Mouse (Mus musculus) retina, postnatal 1 day (tissue): ENCODE data around the gene Shld2.

Source experiments
- DNase-seq: peaks from one replicate; pipeline ENCODE4 v3.0.0-alpha.2; 2012

Gene Shld2

DNA sequence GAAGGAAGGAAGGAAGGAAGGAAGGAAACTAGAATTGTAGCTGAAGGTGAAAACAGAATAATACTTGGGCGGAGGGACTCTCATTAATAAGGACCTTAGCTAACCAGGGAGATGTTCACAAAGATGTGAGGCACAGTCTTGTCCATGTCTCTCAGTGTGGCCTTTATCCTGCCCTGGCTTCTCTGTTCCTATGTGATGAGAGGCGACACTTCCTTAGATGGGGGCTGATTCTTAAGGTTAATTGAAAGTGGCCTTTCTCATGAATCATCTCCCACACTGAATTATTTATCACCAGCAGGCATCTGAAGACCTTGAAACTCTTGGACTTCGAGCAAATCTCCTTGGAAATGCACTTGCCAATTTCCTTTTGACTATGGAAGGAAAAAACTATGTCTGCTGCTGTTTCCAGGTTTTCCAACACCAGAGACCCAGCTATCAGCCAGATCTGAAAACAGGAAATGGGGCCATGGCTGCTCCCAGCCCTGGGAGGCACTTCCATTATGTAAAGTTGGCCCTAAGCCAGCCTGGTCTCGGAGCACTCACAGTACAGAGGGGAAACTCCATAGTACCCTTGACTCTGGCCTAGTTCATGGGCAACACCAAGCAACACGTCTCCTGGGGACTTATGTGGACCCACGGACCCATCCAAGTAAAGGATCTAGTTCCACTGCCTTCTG, 94.7 kb downstream of the Shld2 start:
- DNase-seq: peak; percentile 67

DNA sequence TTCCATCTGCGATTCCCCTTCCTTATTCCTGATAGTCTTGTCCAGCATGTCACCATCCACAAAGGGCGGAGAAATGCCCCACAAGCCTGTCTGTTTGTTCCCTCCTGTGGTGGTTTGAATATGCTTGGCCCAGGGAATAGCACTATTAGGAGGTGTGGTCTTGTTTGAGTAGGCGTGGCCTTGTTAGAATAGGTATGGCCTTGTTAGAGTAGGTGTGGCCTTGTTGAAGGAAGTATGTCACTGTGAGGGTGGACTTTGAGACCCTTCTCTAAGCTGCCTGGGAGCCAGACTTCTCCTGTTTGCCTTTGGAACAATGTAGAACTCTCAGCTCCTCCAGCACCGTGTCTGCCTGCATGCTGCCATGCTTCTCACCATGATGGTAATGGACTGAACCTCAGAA, 100.4 kb downstream of the Shld2 start:
- DNase-seq: no peak

DNA sequence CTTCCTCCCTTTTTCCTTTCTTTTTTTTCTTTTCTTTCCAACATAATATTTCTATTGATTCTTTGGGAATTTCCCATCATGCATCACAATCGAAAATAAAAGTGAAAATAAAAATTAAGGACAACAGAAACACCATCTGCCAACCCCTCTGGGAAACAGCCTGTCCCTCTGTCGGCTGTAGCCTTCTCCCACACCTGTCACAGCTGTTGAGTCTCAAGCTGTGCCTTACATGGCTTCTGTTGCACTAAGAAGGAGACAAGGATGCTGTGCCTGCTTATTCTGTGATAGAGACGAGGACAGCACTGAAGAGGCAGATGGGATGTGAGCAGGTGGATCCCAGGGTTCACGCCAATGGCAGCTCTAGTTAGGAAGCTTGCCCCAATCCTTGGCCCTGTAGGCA, 101.2 kb downstream of the Shld2 start:
- DNase-seq: no peak

- peak; percentile 43 for DNase-seq
Observed at GRCm38 (mm10) chr14:34208651-34209050, 101.6 kb downstream of the Shld2 start.

GRCm38 (mm10) chr14:34207996-34208395, 102.3 kb downstream of the Shld2 start:
- DNase-seq: no peak

GRCm38 (mm10) chr14:34201231-34202035, 108.9 kb downstream of the Shld2 start, which contains the start of gene Gprin2:
Gprin2 (minus strand) TSS chr14:34201653.
- DNase-seq: peak; percentile 57

GRCm38 (mm10) chr14:34200738-34201230, 109.5 kb downstream of the Shld2 start:
- DNase-seq: peak; percentile 72

DNA sequence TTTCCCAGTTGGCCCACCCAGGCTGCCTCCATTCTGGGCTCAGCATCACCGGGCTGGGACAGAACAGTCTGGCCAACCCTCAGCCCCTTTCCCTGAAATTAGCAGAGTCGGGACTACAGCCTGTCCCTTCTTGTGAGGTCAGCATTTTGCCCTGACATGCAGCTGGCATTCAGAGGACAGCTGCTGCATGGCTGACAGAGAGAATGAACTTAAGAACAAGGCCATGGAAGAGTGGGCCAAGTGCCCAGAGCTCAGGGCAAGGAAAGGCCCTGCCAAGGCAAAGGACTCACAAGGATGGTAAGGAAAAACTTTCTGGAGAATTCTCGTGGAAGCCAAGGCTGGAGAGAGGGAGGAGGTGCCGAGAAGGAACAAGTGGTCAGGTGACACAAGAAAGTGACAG, 113.6 kb downstream of the Shld2 start:
- DNase-seq: no peak

DNA sequence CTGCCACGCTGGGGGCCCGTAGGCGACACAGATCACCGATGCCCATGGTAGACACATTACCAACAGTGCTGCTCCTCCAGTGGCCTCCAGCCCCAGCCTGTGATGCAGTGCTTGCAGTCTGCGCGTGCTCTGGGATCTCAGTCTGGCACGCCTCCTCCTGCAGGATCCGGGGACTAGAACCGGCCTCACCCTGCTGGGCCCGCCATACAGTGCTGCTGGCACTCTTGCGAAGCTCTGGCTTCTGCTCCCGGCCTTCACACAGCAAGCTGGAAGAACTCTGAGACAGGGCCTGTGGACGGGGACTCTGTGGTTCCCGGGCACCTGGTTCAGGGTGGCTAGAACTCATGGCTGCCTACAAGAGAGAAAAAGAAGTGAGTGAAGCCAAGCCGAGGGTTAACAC, 114.8 kb downstream of the Shld2 start:
- DNase-seq: no peak

DNA sequence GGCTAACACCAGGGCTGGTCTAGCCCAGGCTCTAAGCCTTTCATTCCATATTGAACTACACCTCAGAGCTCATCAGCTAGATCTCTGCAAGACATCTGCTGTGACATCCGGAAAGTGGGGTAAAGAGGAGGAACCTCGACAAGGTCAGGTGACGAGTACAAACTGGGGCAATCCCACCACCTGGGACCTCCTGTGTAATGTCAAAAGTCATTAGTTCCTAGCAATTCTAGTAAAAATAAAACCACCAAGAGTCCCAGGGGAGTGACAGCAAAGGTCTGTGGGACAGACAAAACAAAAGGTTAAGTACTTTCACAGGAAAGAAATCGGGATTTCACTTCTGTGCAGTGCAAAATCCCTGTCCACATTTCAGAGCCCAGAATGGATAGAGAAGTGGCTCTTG, 116.4 kb downstream of the Shld2 start:
- DNase-seq: no peak

GRCm38 (mm10) chr14:34190361-34190760, 119.9 kb downstream of the Shld2 start:
- no peak for DNase-seq

GRCm38 (mm10) chr14:34188629-34189028, 121.7 kb downstream of the Shld2 start:
- peak; percentile 54 for DNase-seq
